Mouse (Mus musculus) monocyte, adult 2 months (primary cell): ENCODE results near the gene Agps.

Experiments used
- DNase-seq, 2 experiments: peaks; one replicate each; pipeline ENCODE4 v3.0.0; 2022; ENCODE audit warnings: low spot score in 2 of 2, low read depth in 1 of 2

The Agps gene

DNA sequence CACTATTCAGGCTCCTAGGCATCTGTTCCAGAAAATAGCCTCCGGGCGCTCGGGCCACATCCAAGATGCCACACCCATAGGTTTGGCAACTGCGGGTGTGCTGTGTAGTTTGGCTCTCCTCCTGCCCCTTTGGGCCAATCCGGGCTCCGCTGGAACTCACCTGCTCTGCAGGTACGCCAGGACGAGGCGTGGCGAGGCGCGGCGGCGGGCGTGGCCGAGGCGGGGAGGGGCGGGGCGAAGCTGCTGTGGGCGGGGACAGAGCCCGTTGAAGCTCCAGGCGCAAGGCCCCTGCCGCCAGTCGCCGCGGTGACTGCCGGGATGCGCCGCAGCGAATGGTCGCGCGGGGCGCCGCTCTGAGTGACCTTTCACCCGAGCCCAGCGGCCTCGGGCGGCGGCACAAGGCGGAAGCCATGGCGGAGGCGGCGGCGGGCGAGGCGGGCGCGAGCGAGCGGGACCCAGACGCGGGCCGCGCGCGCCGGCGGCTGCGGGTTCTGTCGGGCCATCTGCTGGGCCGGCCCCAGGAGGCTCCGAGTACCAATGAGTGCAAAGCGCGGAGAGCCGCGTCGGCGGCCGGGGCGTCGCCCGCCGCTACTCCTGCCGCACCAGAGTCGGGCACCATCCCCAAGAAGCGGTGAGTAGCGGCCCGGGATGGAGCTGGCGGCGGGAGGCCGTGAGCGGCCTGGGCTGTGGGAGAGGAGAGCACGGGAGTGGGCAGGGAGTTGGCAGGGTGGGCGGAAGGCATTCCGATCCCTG is at the start of gene Agps:
Gene Agps, plus strand, starts transcription at position 297 of the 753 bp plus-strand sequence.
- peak; percentile 71 to 74 for DNase-seq

DNA sequence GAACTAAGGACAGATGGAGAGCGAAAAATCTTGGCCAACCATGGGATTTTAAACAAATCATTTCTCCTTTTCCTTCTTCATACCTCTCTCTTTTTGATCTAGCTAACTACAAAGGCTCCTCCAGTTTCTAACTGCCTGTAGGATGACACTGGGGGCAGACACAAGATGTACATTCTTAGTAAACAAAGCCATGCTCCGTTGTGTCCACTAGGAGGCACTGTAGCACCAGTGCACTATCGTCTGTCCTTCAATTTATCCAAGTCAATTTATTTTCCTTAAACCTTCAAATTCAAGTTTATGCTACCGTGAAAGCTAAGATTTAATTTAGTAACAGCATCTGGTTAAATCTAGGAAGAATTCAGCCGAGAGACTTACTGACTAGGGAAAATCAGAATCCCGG is 45.9 kb upstream of the Agps start:
- DNase-seq, result no peak

DNA sequence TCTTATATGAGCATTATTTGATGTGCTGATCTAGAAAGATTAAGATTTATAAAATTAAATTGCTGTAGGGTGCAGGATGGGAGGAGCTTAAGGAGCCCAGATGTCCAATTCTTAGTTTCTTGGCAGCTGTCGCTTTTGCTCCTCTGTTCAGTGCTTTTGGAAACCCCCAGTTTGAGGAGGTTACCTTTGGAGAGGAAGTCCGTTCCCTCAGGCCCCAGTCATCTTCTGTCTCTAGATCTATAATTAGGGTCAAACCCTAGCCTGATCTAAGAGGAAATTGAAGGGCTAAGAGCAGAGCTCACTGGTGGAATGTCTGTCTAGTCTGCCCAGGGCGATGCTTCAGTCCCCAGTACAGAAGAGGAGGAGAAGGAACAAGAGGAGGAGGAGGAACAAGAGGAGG is 43.5 kb upstream of the Agps start:
- no peak for DNase-seq

DNA sequence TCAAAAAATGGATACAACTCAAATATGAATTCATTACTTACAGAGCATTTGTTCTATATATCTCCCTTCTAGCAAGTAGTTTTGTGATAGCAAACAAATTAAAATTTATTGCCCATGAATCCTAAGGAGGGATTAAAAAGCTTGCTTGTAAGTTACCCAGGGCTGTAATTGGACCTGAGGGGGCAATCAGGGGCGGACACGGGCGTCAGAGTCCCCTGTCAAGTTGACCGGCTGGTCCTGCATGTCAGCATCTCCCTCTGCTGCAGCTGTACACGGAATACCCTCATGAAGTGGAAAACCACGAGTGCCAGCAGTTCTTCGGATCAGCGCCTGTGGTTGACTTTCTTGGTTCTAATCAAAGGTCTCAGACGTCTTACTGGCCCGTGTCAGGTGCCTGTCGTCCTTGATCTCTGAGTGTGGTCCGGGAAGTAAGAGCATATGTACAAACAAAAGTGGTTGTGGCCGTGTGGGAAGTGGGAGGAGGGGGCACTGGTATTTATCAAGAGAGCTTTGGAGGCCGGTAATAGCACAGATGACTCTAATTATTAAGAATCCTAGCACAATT is 41.9 kb upstream of the Agps start:
- DNase-seq, result no peak

DNA sequence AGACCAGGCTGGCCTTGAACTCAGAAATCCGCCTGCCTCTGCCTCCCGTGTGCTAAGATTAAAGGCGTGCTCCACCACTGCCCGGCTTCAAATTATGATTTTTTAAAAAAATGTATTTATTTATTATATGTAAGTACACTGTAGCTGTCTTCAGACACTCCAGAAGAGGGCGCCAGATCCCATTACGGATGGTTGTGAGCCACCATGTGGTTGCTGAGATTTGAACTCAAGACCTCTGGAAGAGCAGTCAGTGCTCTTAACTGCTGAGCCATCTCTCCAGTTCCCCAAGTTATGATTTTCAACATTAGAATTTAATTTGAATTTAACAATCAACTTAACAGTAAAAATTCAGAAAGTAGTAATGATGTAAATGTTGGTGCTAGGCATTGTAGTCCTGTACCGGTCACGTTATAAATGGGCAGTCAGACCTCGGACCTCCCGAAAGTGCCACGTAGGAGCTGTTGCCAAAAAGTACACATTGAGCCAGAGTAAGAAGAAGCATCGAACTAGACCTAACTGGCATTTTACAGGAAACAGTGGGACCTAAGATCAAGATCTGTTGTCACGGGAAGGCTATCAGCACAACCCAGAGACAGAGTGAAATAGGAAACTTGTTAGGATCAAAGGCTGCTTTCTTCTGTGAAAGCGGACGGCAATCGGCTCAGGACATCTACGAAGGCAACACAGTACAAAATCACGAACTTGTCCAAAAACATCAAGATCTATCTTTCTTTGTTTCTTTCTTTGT is 40.2 kb upstream of the Agps start:
- DNase-seq, result peak in 1 of 2 experiments; percentile 27

DNA sequence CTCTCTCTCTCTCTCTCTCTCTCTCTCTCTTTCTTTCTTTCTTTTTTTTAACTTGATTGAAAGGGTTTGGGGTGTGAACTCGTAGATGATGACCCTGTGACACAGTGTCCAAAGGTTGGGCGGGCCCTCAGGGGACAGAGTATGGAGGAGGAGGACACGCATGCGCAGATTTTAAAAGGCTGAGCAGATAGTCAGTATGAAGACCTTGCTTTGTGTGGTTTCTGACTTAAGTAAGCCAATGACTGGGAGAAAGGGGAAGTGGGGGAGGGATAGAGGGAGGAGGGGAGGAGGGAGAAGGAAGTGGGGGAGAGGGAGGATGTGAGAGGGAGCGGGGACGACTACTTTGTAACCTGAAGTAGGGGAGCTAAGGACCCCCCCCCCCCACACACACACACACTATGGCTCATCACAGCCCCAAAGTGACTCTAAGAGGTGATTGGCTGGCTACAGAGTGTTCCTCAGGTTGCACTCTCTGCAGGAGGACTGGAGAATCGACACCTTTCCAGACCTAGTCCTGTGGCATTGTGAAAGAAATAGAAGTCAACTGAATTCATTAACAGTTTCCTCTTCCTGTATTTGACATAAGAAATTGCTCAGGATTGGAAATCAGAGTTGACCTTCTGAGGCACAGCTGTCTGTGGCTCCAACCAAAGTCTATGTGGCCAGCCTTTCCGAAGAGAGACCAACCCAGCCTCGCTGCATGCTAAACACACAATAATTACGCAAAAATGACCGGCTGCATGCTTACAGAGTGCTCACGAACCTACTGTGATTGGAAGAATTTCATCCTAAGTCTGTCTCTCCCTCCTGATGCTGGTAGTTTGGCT is 39.4 kb upstream of the Agps start:
- peak; percentile 58 to 64 for DNase-seq

DNA sequence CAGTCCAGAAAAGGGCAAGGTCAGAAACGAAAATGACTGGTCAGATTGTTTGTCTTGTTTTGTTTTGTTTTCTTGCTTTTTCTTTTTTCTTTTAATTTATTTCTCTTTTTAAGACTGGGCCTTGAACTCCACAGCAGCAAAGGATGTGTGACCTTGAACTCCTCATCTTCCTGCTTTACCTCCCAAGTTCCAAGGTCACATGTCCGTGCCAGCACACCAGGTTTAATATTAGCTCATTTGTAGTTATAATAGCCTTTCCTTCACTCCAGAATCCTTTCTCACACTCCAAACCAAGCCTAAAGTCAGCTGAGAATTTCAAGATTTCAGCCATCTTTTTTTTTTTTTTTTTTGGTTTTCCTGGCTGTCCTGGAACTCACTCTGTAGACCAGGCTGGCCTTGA is 35.8 kb upstream of the Agps start:
- DNase-seq, result no peak

DNA sequence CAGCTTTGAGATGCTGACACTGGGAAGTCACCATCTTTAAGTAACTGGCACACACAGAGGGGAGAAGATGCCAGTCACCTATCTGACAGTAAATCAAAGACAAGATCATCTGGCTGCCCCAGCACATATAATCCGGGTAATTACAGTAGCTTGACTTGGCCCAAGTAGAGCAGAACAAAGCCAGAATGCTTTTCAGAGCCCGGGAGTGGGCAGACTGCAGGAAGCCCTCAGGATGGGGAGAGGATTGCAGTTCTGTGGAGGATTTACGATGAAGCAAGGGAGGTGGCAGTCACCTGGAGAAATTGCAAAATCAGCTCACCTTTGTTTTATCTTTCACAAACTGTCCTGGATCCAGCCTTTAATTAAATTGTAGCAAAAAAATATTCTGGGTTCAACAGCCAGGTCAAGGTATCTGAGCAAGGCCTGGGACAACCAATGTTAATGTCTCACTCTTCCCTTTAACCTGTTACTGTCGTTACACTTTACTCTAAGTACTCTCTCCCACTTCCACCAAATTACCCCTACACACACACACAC is 33.5 kb upstream of the Agps start:
- no peak for DNase-seq

DNA sequence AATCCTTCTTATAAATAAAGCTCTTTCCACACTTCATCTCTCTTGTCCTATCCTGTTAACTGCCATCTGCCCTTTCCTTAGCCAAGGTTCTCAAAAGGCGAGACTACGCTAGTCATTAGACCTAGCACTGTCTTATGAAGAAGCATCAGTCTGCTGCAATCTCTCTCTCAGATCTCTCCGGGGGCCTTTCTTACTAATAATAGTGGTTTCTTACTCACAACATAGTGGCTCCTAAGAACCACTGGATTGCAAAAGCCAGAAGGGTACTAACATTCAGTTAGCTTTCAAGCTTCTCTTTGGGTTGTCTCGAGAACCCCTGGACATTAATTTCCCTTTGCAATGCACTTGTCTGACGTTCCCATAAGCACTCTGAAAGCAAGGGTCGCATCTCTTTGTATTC is 26.2 kb upstream of the Agps start:
- DNase-seq, result no peak

DNA sequence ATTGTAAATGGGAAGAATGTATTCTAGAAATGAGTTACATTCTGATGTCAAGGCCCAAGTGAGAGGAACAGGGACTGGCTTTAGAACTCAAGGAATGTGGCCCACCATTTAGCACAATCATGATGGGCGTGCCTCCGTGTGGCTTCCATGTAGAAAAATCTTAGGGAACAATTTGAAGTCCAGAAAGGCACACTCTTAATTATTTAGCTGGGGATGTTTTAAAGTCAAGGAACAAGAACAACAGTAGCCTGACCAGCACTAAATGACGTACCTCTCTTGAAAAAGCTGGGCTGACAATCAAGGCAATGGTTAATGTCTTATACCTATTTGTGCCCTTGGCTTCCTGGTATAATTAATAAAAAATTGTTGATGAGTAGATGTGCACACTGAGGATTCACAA is 25.1 kb upstream of the Agps start:
- no peak for DNase-seq

DNA sequence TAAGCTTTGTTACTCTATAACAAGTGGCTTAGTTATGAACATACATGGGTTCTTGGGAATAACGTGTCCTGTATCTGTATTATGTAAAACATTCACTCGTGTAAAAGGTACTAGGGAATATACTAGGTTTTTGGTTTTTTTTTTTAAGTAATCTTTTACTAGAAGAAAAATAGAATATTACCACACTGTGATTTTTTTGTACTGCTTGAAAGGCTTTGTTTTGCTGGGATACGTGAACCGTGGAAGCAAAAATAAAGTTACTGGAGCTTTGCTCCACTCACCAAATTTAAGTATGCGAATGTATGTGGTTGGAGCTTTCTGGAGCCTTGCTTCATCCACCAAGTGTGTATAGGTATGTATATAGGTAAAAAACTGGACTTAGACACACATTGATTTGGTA is 24.5 kb upstream of the Agps start:
- DNase-seq, result no peak

DNA sequence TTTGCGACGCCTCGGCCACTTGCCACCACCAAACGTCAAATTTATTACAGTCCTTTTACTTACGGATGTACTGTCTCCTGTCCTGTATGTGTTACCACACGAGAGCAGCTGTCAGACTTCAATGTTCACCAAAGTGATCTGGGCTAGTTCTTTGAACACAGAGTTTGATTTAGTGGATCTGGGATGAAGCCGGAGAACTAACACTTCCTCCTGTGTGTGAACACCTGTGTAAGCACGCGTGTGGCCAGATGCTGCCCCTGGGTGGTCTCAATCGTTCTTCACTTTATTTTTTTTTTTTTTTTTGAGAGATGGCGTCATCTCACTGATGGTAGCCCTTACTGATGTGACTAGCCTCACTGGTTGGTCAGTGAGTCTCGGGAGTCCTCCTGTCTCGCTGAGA is 17.1 kb upstream of the Agps start:
- no peak for DNase-seq

DNA sequence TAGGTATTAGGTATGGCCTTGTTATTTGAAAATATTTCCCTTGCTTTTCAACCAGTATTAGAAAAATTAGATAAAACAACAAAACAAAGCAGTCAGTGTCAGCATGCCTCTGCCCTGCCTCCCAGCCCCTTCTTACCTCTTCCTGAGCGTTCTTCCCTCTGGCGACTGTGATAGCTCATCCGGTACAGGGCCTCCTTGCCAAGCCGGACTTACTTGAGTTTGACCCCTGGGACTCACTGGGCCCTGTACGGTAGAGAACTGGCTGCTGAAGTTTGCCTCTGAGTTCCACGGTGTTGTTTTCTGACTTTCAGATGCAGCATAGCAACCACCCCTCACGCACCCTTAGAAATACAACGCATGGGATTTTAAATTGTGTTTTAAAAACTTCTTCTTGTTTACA is 16.5 kb upstream of the Agps start:
- DNase-seq, result no peak

DNA sequence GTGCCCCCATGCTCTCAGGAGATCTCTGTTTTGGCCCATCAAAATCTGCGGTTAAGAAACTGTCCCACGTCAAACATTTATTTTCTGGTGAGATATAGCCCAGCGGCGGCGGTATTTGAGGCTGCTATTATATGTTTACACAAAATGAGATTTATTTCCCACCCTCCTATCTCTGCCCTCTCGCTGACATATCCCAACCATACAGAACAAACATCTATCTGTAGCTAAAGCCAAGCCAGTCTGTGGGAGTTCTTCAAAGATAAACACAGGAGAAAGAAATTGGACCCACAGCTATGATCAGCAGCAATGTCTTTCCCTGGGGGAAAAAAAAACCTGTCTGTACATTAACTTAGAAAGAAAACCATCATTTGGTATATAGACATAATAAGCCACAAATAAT is 15.3 kb upstream of the Agps start:
- DNase-seq, result no peak

DNA sequence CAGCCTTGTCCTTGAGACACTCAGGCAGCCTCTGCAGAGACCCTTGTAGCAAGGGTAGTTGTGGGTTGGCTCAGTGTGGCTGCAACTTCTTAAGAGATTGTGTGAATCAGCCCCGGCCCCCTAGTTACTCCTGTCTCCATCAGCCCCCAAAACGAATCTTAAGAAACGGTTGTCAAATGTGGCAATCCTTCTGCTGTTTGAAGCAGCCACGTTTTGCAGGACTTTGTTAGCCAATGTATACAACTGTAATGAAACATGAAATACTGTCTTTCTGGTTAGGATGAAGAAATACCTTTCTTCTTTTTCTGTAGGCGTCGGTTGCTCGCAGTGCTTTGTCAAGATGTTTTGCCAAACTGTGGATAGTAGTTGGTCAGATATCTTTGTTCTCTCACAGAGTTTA is 13.3 kb upstream of the Agps start:
- no peak for DNase-seq

DNA sequence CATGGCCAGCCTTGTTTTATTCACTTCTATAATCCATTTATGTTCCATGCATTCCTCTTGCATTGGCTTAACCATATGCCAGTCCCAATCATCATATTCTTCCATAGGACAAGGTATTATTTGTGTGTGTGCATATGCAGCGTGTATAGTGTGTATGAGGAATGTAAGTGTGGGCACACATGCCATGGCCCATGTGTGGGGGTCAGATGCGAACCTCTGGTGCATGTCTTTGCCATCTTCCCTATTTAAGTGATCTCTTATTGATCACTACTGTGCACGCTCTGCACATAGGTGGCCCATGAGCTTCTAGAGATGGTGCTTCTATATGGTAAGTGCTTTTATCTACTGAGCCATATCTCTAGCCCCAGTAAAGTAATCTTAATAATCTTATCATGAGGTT is 12.2 kb upstream of the Agps start:
- DNase-seq, result no peak

DNA sequence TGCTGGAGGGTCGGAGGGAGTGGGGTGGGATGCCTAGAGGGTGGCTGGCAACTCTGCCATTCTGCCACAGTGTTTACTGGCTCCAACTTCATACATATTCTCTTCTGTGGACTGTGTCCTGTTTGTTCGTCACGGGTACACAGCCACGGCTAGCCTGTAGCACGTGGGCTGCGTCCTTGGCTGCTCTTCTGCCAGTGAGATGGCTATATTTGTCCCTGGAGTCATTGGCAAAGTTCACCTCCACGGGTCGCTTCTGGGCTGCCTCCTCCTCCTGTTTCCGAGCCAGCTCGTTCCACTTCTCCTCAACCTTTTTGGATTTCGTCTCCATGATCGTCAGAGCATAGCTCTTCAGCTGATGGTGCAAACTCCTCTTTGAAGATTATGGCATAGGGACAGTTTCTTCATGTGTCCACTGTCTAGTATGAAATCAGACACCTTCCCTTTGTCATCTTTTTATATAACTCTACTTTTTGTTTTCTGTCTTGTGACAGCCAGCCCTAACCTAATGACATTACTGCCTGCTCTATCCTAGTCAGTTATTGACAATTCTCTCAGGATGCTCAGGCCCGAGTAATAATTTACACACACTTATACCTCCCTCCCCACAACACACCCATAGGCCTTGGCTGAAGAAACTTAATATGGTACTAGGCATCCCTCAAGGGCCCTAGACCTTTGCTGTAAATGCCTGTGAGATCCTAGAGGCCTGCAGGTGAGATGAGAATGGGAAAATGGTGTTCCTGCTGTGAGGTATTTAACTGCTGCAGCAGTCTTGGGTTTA is 9.8 kb upstream of the Agps start:
- no peak for DNase-seq

DNA sequence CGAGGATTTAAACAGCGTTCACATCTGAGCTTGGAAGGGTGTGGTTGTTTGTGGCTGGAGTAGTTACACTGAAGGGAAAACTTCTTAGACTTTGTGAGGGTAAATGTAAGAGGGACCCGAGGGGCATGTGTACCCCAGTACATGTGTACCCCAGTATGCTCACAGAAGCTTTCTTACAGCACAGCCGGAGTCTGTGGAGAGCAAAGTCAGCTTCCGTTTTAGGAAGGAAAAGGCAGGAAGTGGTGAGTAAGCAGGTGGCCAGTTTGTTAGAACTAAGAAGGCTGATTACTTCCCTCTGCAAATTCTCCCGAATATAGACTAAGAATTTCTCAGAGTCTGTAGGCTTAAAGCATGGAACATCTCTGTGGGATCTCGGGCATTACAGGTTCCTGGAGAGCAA is 8.2 kb upstream of the Agps start:
- DNase-seq, result no peak

DNA sequence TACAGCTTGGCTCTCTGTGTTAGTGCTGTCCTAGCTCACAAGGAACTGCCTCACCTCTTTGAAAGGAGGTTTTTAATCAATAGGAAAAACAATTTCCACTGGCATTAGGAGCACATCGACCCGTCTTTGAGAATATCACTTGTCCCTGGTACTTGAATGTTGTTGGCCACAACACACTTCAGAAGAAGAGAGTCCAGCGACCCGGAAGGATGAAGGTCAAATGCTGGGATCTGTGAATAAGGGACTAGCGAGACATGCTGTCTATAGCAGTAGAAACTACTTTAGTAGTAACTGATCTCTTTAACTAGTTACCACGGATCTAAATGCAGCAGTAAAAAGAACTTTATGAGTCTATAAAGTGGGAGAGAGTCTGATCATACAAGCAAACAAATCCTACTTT is 7.8 kb upstream of the Agps start:
- no peak for DNase-seq

DNA sequence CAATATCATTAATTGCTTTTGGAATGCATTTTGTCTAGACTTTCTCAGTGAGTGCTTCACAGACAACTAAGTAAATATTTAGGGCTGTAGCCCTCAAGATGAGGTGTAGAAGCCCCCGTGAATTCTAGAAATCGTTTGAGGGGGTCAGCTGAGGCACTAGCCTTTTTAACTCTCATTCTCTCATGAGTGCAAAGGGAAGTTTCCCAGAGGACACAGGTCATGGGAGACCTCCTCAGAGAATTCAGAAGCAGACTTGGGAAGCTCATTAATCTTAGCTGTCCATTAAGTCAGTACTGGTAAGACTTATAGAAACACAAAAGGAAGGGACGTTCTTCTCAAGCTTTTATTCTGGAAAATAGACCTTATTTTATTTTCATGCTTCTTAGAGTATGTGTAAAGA is 7.1 kb upstream of the Agps start:
- DNase-seq, result no peak

DNA sequence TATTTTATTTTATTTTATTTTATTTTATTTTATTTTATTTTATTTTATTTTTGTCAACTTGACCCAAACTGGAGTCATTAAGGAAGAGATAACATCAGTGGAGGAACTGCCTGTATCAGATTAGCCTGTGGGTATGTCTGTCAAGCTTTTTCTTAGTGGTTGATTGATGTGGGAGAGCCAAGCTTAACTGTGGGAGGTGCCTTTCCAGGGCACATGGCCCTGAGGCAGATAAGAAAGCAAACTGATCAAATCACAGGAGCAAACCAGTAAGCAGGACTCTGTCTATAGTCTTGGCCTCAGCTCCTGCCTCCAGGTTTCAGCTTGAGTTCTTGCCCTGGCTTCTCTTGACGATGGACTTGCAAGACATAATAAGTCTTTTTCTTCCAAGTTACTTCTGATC is 6.4 kb upstream of the Agps start:
- no peak for DNase-seq
